Mouse (Mus musculus) left cerebral cortex, postnatal 10 days (tissue): Measurements from ENCODE around the gene Dynlt1b. TPM values are rescaled to one million over a fixed set of nuclear protein-coding genes. Genes with fewer than 3 reads are reported as not detected.
"Not testable (repeated sequence)": the region's sequence is repeated elsewhere in the genome, so short reads cannot be mapped to it uniquely, and the experiment has no call there.

Source experiments
- DNase-seq, 2 experiments: peaks; one replicate each; pipeline ENCODE4 v3.0.0; 2021 to 2022; ENCODE audit warnings: low spot score in 2 of 2, mixed read lengths in 1 of 2; ENCODE audit errors: extremely low spot score in 1 of 2
- intact Hi-C: fragments of 180-260 bp; cut with DNase I; formaldehyde crosslinking; loops from one replicate; pipeline ENCODE4 v1.15.1; 2025
- total RNA-seq, 2 experiments: library from RNA; stranded (reverse); gene quantifications; 2 replicates each; pipeline ENCODE4 v1.2.3; 2021

Gene Dynlt1b
- total RNA-seq, 2 experiments from 2014 or later, result 258 to 295 TPM

- DNase-seq, intact Hi-C loops: not testable (repeated sequence)
Measured at GRCm38 (mm10) chr17:6421547-6422326, 8.2 kb upstream of the Dynlt1b start.

- intact Hi-C loops, DNase-seq: not testable (repeated sequence)
Measured at GRCm38 (mm10) chr17:6422370-6422769, 7.5 kb upstream of the Dynlt1b start.

- DNase-seq, result not testable (repeated sequence)
Measured at GRCm38 (mm10) chr17:6422805-6423204, 7.1 kb upstream of the Dynlt1b start.

GRCm38 (mm10) chr17:6424294-6424980 is 5.5 kb upstream of the Dynlt1b start:
- intact Hi-C loops, DNase-seq: not testable (repeated sequence)

More at GRCm38 (mm10) chr17:6422805-6423204, 7.1 kb upstream of the Dynlt1b start:
- intact Hi-C loops, result not testable (repeated sequence)

- not testable (repeated sequence) for DNase-seq
Measured at GRCm38 (mm10) chr17:6425325-6425724, 4.6 kb upstream of the Dynlt1b start.

GRCm38 (mm10) chr17:6426869-6427268 is 3.0 kb upstream of the Dynlt1b start:
- DNase-seq, intact Hi-C loops: not testable (repeated sequence)

More at GRCm38 (mm10) chr17:6425325-6425724, 4.6 kb upstream of the Dynlt1b start:
- intact Hi-C loops, result not testable (repeated sequence)

GRCm38 (mm10) chr17:6428926-6429325 is 986 bp upstream of the Dynlt1b start:
- intact Hi-C loops, DNase-seq: not testable (repeated sequence)

- intact Hi-C loops, DNase-seq: not testable (repeated sequence)
Measured at GRCm38 (mm10) chr17:6430410-6431001, 594 bp downstream of the Dynlt1b start.

- intact Hi-C loops, DNase-seq: not testable (repeated sequence)
Measured at GRCm38 (mm10) chr17:6432456-6432855, 2.5 kb downstream of the Dynlt1b start.

- intact Hi-C loops, result not testable (repeated sequence)
- DNase-seq, result peak in 1 of 2 experiments; percentile 26
Measured at GRCm38 (mm10) chr17:6433691-6434090, 3.8 kb downstream of the Dynlt1b start.

- intact Hi-C loops, result not testable (repeated sequence)
Measured at GRCm38 (mm10) chr17:6438080-6438479, 8.2 kb downstream of the Dynlt1b start.

GRCm38 (mm10) chr17:6439913-6440312 is 10.0 kb downstream of the Dynlt1b start:
- DNase-seq, intact Hi-C loops: not testable (repeated sequence)

More at GRCm38 (mm10) chr17:6438080-6438479, 8.2 kb downstream of the Dynlt1b start:
- DNase-seq, result not testable (repeated sequence)

- intact Hi-C loops, DNase-seq: not testable (repeated sequence)
Measured at GRCm38 (mm10) chr17:6440493-6441077, 10.7 kb downstream of the Dynlt1b start.

- DNase-seq, intact Hi-C loops: not testable (repeated sequence)
Measured at GRCm38 (mm10) chr17:6441254-6441653, 11.3 kb downstream of the Dynlt1b start.

GRCm38 (mm10) chr17:6442513-6442912 is 12.6 kb downstream of the Dynlt1b start:
- not testable (repeated sequence) for DNase-seq

GRCm38 (mm10) chr17:6445794-6446587 is 16.1 kb downstream of the Dynlt1b start:
- DNase-seq, intact Hi-C loops: not testable (repeated sequence)

More at GRCm38 (mm10) chr17:6442513-6442912, 12.6 kb downstream of the Dynlt1b start:
- intact Hi-C loops, result not testable (repeated sequence)

- intact Hi-C loops, DNase-seq: not testable (repeated sequence)
Measured at GRCm38 (mm10) chr17:6448293-6448692, 18.4 kb downstream of the Dynlt1b start.

GRCm38 (mm10) chr17:6449166-6449565 is 19.3 kb downstream of the Dynlt1b start:
- DNase-seq, intact Hi-C loops: not testable (repeated sequence)
